Mouse (Mus musculus) C2C12 (cell line): ENCODE measurements around the gene Gnat1. TPM values are rescaled to one million over a fixed set of nuclear protein-coding genes. Genes with fewer than 3 reads are reported as not detected.

Source experiments
- H3K27me3 ChIP-seq: one replicate; pipeline ENCODE4 v1.6.1; 2011; ENCODE audit not compliant: control insufficient read depth, insufficient read depth, insufficient read length
- H3K36me3 ChIP-seq: one replicate; pipeline ENCODE4 v1.6.1; 2011; ENCODE audit not compliant: control insufficient read depth, insufficient read depth
- H3K4me3 ChIP-seq: one replicate; pipeline ENCODE4 v1.5.1; 2011; ENCODE audit warnings: mild to moderate bottlenecking, control low read depth; ENCODE audit not compliant: poor library complexity, insufficient read depth, severe bottlenecking
- H3K79me2 ChIP-seq: one replicate; pipeline ENCODE4 v1.6.1; 2011; ENCODE audit not compliant: control insufficient read depth, insufficient read depth
- H3K79me3 ChIP-seq: one replicate; pipeline ENCODE4 v1.6.1; 2011; ENCODE audit warnings: low read depth, control low read depth
- H3ac ChIP-seq: one replicate; pipeline ENCODE3; 2011; ENCODE audit warnings: low read depth; ENCODE audit not compliant: control insufficient read depth, insufficient read length
- CEBPB ChIP-seq: IDR thresholded peaks from one replicate; pipeline ENCODE4 v1.6.1; 2011; ENCODE audit warnings: low read depth, mild to moderate bottlenecking, control low read depth, moderate library complexity
- CTCF ChIP-seq: IDR thresholded peaks from one replicate; pipeline ENCODE4 v1.5.1; 2011; ENCODE audit not compliant: control insufficient read depth, insufficient read depth, insufficient read length
- FOSL1 ChIP-seq: IDR thresholded peaks from one replicate; pipeline ENCODE4 v1.8.0; 2011; ENCODE audit warnings: mild to moderate bottlenecking, low read length; ENCODE audit not compliant: poor library complexity, insufficient read depth, severe bottlenecking
- MAX ChIP-seq: IDR thresholded peaks from one replicate; pipeline ENCODE4 v1.6.1; 2011; ENCODE audit warnings: mild to moderate bottlenecking, control low read depth
- MYOD1 ChIP-seq: IDR thresholded peaks from one replicate; pipeline ENCODE4 v1.6.1; 2011; ENCODE audit warnings: low read depth; ENCODE audit not compliant: control insufficient read depth, insufficient read length
- MYOG ChIP-seq: IDR thresholded peaks from one replicate; pipeline ENCODE4 v1.6.1; 2011; ENCODE audit not compliant: control insufficient read depth, insufficient read length; ENCODE audit errors: extremely low read depth
- USF1 ChIP-seq: IDR thresholded peaks from one replicate; pipeline ENCODE4 v1.6.1; 2011; ENCODE audit warnings: low read depth, mild to moderate bottlenecking, control low read depth, moderate library complexity
- long read RNA-seq, 2 experiments: library from polyadenylated mRNA; unstranded; transcript quantifications; one replicate each; pipeline ENCODE4 v2.0.0; 2019 to 2020
- polyA plus RNA-seq: library from polyadenylated mRNA; unstranded; fragments of >200 nt; fragmentation: generic; extraction: Trizol; gene quantifications from one replicate; pipeline ENCODE4 v1.2.1, GENCODE M21; 2012; ENCODE audit warnings: missing spikeins

The Gnat1 gene
- polyA plus RNA-seq, result 0.01 TPM
- long read RNA-seq, experiment 1, result 0 reads
- long read RNA-seq, experiment 2, result 0 reads

DNA sequence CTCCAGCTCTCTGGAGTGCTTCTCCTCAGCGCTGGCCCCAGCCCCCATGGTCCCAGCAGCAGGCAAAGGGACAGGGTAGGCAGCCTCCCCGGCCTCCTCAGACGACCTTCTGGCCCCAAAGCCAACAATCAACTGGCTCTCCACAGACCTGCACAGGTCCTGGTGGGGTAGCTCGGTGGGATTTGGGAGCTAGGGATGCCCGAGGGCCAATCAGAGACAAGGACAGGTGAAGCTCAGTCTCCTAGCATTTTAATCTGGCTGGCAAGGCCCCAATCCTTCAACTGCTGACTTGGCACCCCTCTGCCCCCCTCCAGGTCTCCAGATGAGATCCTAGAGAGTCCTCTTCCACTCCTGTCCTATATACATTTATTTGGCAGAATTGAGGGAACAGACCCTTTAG, at the start of gene Gnat1:
TSS of gene Gnat1 (minus strand) at position 212 of the 400 bp plus-strand sequence.
- Histone ChIP-seq H3K36me3 (no peaks in the 10 kb centered on the region), H3K79me3 (no peaks in the 10 kb centered on the region), H3K79me2 (no peaks in the 10 kb centered on the region), H3K4me3 (no peak within 1 kb of the TSS), H3K27me3 (peaks cover 62% of the 10 kb centered on the region), H3ac (no peak within 1 kb of the TSS)
- TF ChIP-seq FOSL1 (no peak), MYOD1 (no peak), USF1 (no peak), CTCF (no peak), MAX (no peak), MYOG (no peak), CEBPB (no peak)

DNA sequence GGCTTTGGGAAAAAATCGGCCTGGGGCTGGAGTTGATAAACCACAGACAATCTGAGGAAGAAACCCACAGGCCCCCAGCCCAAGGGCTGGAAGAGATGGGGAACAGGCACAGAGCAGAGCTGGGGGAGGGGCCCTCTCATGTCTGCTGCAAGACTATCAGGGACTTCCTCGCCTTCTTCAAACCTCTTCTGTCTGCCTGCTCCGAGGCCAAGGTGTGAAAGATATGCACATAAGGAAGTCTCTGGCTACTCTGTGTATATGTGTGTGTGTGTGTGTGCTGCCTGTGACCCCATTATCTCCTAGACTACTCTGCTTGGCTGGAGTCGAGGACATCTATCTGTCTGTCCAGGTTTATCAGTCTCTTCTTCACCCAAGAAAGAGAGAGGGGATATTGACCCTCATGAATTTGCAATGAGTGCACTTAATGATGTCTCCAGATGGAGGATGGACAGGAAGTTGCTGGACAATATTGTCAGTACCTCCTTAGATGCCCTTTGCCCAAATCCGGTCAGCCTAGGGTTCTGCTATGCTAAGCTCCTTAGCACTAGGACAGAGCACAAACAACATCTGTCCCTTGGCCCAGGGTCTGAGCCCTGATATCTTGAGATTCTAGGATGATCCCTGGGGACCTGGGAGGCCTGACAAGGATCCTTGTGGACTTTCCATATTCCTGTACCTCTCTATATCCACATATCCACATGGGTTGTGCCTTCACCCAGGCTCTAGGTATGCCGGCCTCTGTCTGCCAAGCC, 49.6 kb upstream of the Gnat1 start:
- Histone ChIP-seq H3K36me3 (no peaks in the 10 kb centered on the region), H3ac (no peak overlapping the region)

DNA sequence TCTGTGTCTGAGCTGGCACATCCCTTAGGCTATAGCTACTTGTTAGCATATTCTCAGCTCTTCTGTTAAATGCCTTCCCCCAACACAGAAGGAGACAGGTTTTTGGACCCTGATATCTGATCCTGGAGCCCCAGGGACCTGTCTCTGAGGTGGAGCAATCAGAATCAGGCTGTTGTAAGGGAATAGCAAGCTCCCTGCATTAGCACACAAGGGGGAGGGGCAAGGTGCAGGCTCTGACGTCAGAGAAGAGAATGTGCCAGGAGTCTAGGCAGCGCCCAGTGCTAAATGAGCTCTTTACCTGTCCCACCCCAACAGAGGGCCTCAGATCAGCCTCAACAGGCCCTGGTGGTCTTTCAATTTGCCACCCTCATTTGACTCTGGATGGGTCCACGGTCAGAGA, 47.5 kb upstream of the Gnat1 start:
- no peak for TF ChIP-seq MYOD1
- no peak for TF ChIP-seq CEBPB
- TF ChIP-seq USF1, result no peak
- no peak for TF ChIP-seq FOSL1
- TF ChIP-seq MAX, result no peak
- TF ChIP-seq MYOG, result no peak
- H3ac ChIP-seq, result no peak overlapping the region
- H3K36me3 ChIP-seq, result no peaks in the 10 kb centered on the region
- no peak overlapping the region for H3K4me3 ChIP-seq
- no peaks in the 10 kb centered on the region for H3K79me3 ChIP-seq
- H3K27me3 ChIP-seq, result peaks cover 5% of the 10 kb centered on the region
- H3K79me2 ChIP-seq, result no peaks in the 10 kb centered on the region

More for the DNA sequence above, 49.6 kb upstream of the Gnat1 start:
- Histone ChIP-seq H3K27me3 (peaks cover 3% of the 10 kb centered on the region), H3K79me2 (no peaks in the 10 kb centered on the region), H3K79me3 (no peaks in the 10 kb centered on the region), H3K4me3 (no peak overlapping the region)
- TF ChIP-seq MYOG, result no peak
- no peak for TF ChIP-seq MYOD1
- TF ChIP-seq USF1, result no peak
- no peak for TF ChIP-seq CEBPB
- no peak for TF ChIP-seq FOSL1
- no peak for TF ChIP-seq MAX
- TF ChIP-seq CTCF, result no peak

DNA sequence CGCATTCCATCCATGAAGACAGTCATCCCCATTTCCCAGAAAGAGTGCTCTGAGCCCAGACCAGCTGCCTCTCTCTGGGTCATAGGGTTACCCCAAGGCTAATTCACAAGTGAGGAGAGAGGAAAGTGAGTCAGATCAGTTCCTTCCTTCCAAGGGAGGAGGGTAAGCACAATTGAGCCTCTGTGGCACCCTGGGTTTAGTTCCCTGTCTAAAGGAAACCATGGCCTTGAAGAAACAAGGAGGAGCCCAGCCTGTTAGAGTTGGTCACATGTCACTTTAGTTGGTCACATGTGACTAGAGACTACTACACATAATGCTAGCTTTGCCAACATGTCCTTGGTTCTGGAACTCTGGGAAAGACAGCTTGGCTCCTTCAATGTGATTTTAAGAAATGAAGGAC, 45.3 kb upstream of the Gnat1 start:
- H3K36me3 ChIP-seq, result no peaks in the 10 kb centered on the region
- H3ac ChIP-seq, result no peak overlapping the region
- H3K79me3 ChIP-seq, result no peaks in the 10 kb centered on the region
- peaks cover 10% of the 10 kb centered on the region for H3K27me3 ChIP-seq
- TF ChIP-seq CTCF (no peak), FOSL1 (no peak), CEBPB (no peak), MYOD1 (no peak), USF1 (no peak), MAX (no peak), MYOG (no peak)
- H3K4me3 ChIP-seq, result no peak overlapping the region
- H3K79me2 ChIP-seq, result no peaks in the 10 kb centered on the region

DNA sequence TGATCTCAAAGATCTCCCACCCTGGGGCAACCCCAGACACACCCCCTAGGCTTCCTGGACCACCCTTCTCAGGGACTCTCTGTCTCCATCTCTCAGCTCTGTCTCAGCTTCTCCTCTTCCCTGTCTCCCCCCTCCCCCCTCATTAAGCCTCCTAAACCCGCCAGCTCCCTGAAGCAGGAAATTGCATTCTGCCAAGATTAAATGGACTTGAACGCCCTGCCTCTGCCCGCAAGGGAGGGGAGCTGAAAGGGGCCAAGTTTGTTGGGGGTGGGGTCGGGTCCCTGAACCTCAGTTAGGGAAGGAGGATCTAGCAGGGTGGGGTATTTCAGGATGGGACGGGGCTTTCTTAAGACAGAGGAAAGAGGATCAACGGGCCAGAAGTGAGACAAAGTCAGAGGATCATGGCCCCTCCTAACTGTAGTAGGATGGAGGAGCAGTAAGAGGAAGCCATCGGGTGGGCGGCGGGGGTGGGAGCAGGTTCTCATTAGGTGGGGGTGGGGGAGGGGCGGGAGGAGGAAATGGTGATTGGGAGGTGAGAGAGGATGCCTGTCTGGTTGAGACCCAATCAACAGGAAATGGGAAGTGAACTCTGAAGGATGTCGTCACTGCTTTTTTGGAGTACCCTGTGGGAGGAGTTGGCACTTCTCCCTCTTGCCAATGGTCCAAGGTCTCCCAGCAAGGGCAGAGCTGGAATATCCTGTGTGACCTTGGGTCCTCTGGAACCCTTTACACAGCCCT, 44.5 kb upstream of the Gnat1 start:
- peaks cover 16% of the 10 kb centered on the region for H3K27me3 ChIP-seq
- no peaks in the 10 kb centered on the region for H3K79me3 ChIP-seq
- TF ChIP-seq CTCF (no peak), FOSL1 (no peak), MYOD1 (no peak), MAX (no peak), MYOG (no peak), USF1 (no peak), CEBPB (no peak)
- no peaks in the 10 kb centered on the region for H3K79me2 ChIP-seq
- H3K36me3 ChIP-seq, result no peaks in the 10 kb centered on the region
- no peak overlapping the region for H3K4me3 ChIP-seq
- no peak overlapping the region for H3ac ChIP-seq

DNA sequence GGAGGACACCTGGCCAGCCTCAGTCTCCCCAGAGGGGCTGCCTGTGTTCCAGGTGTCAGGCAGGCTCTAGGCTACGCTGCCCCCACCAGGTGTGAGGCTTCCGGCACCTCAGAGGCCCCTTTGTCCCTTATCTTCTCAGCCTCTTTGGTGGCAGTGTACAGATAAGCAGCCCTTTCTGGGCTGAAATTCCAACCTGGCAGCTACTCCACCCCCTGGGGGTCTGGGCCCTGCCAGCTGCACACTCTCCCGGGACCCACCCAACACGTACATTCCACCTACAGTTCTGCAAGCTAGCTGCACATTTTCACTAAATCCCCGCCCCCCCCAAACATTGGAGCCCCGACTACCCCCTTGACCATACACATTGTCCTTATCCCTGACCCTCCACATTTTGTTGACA, 43.8 kb upstream of the Gnat1 start:
- no peak for TF ChIP-seq MAX
- no peak for TF ChIP-seq FOSL1
- no peak for TF ChIP-seq USF1
- TF ChIP-seq MYOG, result no peak
- TF ChIP-seq CEBPB, result no peak
- TF ChIP-seq CTCF, result no peak
- TF ChIP-seq MYOD1, result no peak

More for the DNA sequence above, 43.8 kb upstream of the Gnat1 start:
- Histone ChIP-seq H3K79me3 (no peaks in the 10 kb centered on the region), H3K27me3 (peaks cover 23% of the 10 kb centered on the region), H3K36me3 (no peaks in the 10 kb centered on the region), H3ac (no peak overlapping the region), H3K4me3 (no peak overlapping the region), H3K79me2 (no peaks in the 10 kb centered on the region)
